Mouse (Mus musculus): ENCODE data around the gene Cbx2. TPM values are rescaled to one million over a fixed set of nuclear protein-coding genes. Genes with fewer than 3 reads are reported as not detected.
A peak's percentile ranks its signal among the peaks of the same experiment; 100 is the strongest.

Gene Cbx2
- polyA plus RNA-seq, 1 experiment from 2014 or later: 30.5 TPM

DNA sequence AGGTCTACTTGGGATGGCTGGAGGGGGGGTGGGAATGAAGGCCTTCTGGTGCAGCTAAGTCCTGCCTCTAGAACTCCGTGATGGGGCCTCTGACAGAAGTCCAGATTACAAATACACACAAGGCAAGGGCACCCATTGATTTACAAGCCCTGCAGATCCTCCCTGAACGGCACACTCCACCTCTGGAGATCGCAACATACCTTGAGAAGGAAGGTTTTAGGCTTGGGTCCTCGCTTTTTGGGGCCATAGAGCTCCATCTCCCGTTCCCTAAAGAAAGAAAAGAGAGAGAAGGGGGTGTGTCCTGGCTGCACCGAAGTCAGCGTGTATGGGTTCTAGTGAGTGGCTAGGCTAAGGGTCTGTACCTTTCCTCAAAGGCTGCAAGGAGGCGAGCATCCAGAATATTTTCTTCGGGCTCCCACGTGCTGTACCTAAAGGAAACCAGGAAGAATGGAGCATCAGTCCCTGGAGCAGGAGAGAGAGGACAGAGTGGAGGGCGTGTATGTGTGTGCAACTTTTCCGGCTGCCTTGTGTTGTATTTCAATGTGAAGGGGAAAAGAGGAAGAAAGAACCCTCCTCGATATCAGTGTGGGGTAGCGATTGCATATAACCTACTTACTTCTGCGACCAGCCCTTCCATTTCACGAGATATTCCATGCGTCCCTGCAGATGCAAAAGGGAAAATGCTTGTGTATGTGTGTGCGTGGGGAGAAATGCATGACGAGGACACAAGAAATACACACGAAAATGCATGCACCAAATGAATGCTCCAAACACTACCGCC lies 17.2 kb downstream of the Cbx2 start:
- Histone ChIP-seq H3K36me3 (ENCODE audit: control insufficient read depth, insufficient read depth, low read length) (peaks cover 7% of the 10 kb centered on the region), H3K9ac (ENCODE audit: low read length) (peak overlapping the region; percentile 91), H3K9me3 (ENCODE audit: control insufficient read depth, low read length) (no peaks in the 10 kb centered on the region), H3K27me3 (ENCODE audit: control insufficient read depth, insufficient read depth, low read depth, low read length) (peaks cover 57% of the 10 kb centered on the region), H3K27ac (ENCODE audit: low read length) (peak overlapping the region; percentile 80), H3K4me2 (ENCODE audit: low read depth, low read length) (peak overlapping the region; percentile 90), H3K4me1 (replicated peaks; ENCODE audit: control insufficient read depth, insufficient read depth, low read length) (peaks cover 50% of the 10 kb centered on the region), H3K4me3 (ENCODE audit: low read length) (peak overlapping the region; percentile 79)
- ATAC-seq (ENCODE audit: low read depth): no peak
- 17% methylated on average over 21 of the region's 21 CpGs for WGBS

DNA sequence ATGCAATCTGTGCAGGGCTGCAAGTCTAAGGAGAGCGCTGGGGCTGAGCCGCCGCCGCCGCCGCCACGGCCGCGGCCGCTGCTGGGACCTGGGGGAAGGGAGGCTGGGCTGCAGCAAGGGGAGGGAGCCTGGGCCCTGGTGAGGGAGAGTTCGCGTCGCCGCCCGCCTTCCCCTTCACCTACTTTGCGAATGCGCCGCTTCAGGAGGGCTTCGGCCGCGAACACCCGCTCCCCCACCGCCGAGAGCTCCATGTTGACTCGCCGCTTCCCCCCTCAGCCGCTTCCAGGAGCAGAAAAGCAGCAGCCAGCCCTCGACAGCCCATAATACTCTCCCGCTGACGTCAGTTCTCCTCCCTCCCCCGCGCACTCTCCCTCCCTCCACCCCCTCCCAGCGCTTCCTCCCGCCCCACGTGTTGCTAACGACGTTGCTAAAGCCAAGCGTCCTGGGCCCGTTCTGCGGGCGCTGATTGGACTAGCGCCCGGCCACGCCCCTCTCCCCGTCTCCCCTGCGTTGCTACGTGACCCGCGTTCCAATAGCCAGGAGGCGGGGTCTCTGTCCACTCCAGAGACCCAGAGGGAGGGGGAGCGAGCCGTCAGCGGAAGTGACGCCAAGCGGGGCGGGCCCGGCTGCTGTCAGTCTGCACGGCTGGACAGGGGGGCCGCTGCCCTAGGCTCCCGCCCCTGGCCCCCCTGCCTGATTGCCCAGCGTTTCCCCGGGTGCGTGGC lies 18.0 kb downstream of the Cbx2 start, which contains the start of gene Cbx8:
Gene Cbx8, minus strand, starts transcription at position 370 of the 725 bp plus-strand sequence.
- Histone ChIP-seq H3K27me3 (ENCODE audit: control insufficient read depth, insufficient read depth, low read depth, low read length) (peaks cover 57% of the 10 kb centered on the region), H3K27ac (ENCODE audit: low read length) (peak within 1 kb of the TSS; percentile 80), H3K4me2 (ENCODE audit: low read depth, low read length) (peak within 1 kb of the TSS; percentile 90), H3K9me3 (ENCODE audit: control insufficient read depth, low read length) (no peaks in the 10 kb centered on the region), H3K4me3 (ENCODE audit: low read length) (peak within 1 kb of the TSS; percentile 79), H3K4me1 (replicated peaks; ENCODE audit: control insufficient read depth, insufficient read depth, low read length) (peaks cover 51% of the 10 kb centered on the region), H3K9ac (ENCODE audit: low read length) (peak within 1 kb of the TSS; percentile 91), H3K36me3 (ENCODE audit: control insufficient read depth, insufficient read depth, low read length) (peaks cover 7% of the 10 kb centered on the region)
- whole genome bisulfite sequencing: 1% methylated on average over 39 of the region's 63 CpGs
- peak; percentile 95 for ATAC-seq (ENCODE audit: low read depth)

DNA sequence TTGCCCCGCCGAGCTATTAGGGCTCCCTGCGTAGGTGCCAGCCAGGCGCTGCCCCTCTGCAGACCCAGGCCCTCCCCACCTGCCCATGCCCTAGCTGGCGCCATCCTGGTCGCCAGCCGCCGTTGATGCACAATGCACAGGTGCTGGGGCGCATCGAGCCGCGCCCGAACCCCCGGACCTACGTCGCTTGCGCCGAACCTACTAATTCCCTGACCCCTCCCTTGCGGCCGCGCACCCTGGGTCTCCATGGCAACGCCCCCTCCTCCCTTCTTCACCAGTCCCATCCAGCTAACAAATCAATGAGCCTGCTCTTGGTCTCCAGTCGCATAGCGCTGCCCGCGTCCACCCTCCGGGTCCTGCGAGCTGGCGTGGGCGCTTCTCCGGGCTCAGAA lies 18.6 kb downstream of the Cbx2 start:
- no peaks in the 10 kb centered on the region for H3K9me3 ChIP-seq (ENCODE audit: control insufficient read depth, low read length)
- H3K4me3 ChIP-seq (ENCODE audit: low read length): peak overlapping the region; percentile 65
- peak overlapping the region; percentile 86 for H3K4me2 ChIP-seq (ENCODE audit: low read depth, low read length)
- H3K36me3 ChIP-seq (ENCODE audit: control insufficient read depth, insufficient read depth, low read length): peaks cover 7% of the 10 kb centered on the region
- ATAC-seq (ENCODE audit: low read depth): peak; percentile 45; the same call in 1 of the 2 replicates
- H3K27me3 ChIP-seq (ENCODE audit: control insufficient read depth, insufficient read depth, low read depth, low read length): peaks cover 57% of the 10 kb centered on the region
- H3K27ac ChIP-seq (ENCODE audit: low read length): no peak overlapping the region
- H3K4me1 ChIP-seq (replicated peaks; ENCODE audit: control insufficient read depth, insufficient read depth, low read length): peaks cover 54% of the 10 kb centered on the region
- WGBS: under 1% methylated on average over 31 of the region's 31 CpGs
- H3K9ac ChIP-seq (ENCODE audit: low read length): peak overlapping the region; percentile 68

DNA sequence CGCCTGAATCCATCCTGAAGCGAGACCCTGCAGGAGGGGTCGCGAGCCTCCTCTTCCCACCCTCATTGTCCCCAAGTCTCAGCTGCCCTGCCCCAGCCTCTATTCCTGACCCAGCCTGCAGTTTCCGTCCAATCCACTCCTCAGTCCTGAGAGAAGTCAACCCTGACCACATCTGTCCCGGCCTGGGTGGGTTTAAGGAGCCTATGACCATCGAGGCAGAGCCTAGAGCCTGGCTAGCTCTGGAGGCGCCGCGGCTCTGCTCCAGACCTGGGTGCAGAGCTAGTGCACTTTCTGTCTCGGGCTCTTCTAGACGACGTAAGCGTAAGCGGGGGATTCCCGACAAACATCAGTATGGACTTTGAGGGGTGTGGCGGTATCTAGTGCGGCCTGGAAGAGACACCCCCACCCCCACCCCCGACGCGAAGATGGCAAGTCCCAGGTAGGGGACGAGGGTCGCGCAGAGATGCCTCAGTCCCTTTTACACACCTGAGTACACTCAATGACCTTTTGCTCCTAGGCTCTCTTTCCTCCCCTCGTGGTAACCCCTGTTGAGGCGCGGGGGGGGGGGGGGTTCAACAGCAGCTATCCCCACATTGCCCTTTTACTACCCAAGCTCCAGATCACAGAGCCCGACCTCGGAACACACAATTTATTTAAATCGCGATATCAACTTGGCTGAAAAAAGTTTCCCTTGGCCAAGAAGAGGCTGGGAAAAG lies 19.1 kb downstream of the Cbx2 start:
- H3K9me3 ChIP-seq (ENCODE audit: control insufficient read depth, low read length): no peaks in the 10 kb centered on the region
- peaks cover 7% of the 10 kb centered on the region for H3K36me3 ChIP-seq (ENCODE audit: control insufficient read depth, insufficient read depth, low read length)
- H3K4me3 ChIP-seq (ENCODE audit: low read length): peak overlapping the region; percentile 65
- under 1% methylated on average over 31 of the region's 31 CpGs for WGBS
- peaks cover 57% of the 10 kb centered on the region for H3K27me3 ChIP-seq (ENCODE audit: control insufficient read depth, insufficient read depth, low read depth, low read length)
- H3K9ac ChIP-seq (ENCODE audit: low read length): peak overlapping the region; percentile 68
- ATAC-seq (ENCODE audit: low read depth): no peak
- H3K27ac ChIP-seq (ENCODE audit: low read length): no peak overlapping the region
- H3K4me2 ChIP-seq (ENCODE audit: low read depth, low read length): peak overlapping the region; percentile 86
- peaks cover 57% of the 10 kb centered on the region for H3K4me1 ChIP-seq (replicated peaks; ENCODE audit: control insufficient read depth, insufficient read depth, low read length)

DNA sequence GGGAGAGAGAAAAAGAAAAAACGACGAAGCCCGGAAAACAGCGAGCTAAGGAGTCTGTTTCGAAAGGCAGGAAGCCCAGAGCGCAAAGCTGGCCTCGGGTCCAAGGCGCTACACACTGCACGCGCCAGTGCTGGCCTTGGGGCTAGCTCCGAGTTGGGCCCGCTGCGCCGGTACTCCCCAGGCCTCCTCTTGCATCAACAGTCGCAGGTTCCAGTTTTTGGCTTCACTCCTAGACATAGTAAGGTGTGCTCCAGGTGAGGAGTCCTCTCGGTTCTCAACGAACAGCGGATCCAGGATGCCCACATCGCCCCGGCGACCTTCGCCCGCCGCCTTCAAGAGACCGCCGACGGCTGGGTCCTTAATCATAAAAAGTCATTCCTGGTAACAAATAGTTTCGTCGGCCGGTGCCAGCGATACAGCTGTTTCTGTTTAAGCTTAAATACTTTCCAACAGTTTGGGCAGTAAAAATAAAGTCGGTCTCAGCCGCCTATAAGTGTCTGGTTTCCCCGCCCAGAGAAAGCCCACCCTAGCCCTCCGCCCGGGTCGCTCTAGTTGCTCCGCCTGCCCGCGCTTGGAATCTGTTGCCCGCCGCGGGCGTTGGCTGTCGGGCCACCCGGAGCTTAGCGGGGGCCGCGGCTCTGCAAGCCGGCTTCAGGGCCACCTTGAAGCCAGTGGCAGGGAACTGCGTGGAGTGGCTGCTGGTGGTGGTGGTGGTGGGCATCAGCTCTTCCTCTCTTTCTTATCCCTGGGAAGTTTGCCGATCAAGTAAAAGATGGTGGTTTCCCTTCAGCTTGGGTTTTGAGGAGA lies 19.9 kb downstream of the Cbx2 start:
- Histone ChIP-seq H3K4me2 (ENCODE audit: low read depth, low read length) (peak overlapping the region; percentile 1; the same call in 1 of the 2 replicates), H3K36me3 (ENCODE audit: control insufficient read depth, insufficient read depth, low read length) (peaks cover 7% of the 10 kb centered on the region), H3K27ac (ENCODE audit: low read length) (no peak overlapping the region), H3K27me3 (ENCODE audit: control insufficient read depth, insufficient read depth, low read depth, low read length) (peaks cover 64% of the 10 kb centered on the region), H3K4me1 (replicated peaks; ENCODE audit: control insufficient read depth, insufficient read depth, low read length) (peaks cover 56% of the 10 kb centered on the region), H3K9me3 (ENCODE audit: control insufficient read depth, low read length) (no peaks in the 10 kb centered on the region), H3K4me3 (ENCODE audit: low read length) (peak overlapping the region; percentile 7; the same call in 1 of the 2 replicates), H3K9ac (ENCODE audit: low read length) (no peak overlapping the region)
- WGBS: 1% methylated on average over 52 of the region's 52 CpGs
- no peak for ATAC-seq (ENCODE audit: low read depth)

DNA sequence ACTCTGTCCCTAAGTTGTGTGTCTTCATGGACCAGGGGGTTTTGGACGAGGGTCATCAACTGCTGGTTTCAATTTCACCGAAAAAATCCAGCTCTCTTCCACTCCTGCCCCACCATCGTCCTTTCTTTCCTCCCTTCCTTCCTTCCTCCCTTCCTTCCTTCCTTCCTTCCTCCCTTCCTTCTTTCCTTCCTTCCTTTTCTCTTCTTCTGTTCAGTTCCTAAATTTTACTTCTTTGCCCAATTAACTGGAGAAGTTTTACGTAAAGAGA lies 20.4 kb downstream of the Cbx2 start:
- peaks cover 53% of the 10 kb centered on the region for H3K4me1 ChIP-seq (replicated peaks; ENCODE audit: control insufficient read depth, insufficient read depth, low read length)
- H3K27me3 ChIP-seq (ENCODE audit: control insufficient read depth, insufficient read depth, low read depth, low read length): peaks cover 69% of the 10 kb centered on the region
- H3K27ac ChIP-seq (ENCODE audit: low read length): no peak overlapping the region
- 8% methylated on average over 4 of the region's 4 CpGs for WGBS
- no peaks in the 10 kb centered on the region for H3K9me3 ChIP-seq (ENCODE audit: control insufficient read depth, low read length)
- H3K36me3 ChIP-seq (ENCODE audit: control insufficient read depth, insufficient read depth, low read length): peaks cover 7% of the 10 kb centered on the region
- no peak overlapping the region for H3K4me3 ChIP-seq (ENCODE audit: low read length)
- no peak for ATAC-seq (ENCODE audit: low read depth)
- H3K4me2 ChIP-seq (ENCODE audit: low read depth, low read length): no peak overlapping the region
- H3K9ac ChIP-seq (ENCODE audit: low read length): no peak overlapping the region

DNA sequence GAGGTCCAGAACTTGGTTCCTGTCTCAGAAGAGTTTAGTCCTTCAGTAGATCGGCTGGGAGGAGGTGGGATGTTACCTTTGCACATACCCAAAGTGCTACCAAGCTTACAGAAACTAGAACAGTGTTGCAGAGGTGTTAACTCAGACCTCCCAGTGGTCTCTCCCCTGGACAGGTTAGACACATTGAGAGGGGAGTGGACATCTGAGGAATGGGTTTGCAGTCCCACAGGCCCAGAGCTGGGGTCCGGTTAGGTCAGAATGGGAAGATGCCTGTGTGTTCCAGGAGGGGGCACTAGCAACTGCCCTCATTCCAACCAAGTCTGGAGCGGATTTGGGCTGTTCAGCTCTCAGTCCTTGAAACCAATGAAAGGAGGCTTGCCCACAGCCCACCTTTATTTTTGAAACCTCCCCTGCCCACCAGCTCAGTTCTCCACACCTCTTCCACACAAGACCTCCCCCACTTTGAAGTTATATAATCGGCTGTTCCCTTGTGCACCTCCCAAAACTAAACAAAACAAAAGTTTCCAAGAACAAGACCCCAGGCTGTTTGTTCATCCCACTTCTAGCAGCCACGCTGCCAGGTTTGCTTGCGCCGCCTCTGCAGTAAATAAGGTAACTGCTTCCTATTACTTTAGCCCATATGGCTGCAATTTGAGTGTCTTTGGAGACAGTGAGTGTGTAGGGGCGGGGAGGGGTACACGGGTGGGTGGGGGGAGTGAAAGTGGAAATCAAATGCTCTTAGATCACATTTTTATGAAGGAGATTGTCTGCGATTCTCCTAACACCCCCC lies 21.2 kb downstream of the Cbx2 start:
- WGBS: 3% methylated on average over 10 of the region's 10 CpGs

DNA sequence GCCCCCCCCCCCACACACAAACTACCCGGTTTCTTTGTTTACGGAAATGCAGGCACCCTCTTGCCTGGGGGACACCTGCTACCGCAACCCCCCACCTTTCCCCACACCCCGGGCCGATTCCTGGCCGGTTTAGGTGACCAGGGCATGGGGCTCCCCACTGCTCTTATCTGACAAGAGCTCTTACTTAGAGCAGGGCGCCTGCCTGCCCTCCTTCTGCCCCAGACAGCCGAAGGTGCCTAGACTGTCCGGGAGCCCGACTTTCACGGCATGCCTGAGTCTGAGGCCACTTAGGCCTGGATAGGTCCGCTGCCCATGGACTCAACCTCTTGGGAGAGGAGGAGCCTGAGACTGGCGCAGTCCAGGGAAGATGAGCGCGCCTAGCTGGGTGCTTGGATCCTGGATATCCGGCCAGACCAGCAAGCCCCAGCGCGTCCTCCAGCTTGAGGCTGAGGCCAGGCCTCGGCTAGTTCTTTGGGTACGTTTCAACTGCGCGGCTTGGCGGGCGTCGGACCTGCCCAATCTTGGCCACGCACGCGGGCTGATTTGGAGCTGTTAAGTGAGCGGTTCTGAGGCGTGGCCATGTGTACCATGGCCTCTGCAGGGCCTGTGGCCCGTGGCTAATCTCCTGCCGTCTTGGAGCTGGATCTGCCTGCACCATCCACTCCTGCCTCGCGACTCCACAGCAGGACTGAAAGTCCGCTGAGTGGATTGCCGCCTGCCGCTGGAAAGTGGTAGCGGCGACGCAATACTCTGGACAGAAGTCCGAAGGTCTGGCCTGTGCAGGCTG lies 22.0 kb downstream of the Cbx2 start:
- no peak overlapping the region for H3K27ac ChIP-seq (ENCODE audit: low read length)
- H3K27me3 ChIP-seq (ENCODE audit: control insufficient read depth, insufficient read depth, low read depth, low read length): peaks cover 77% of the 10 kb centered on the region
- WGBS: 2% methylated on average over 40 of the region's 41 CpGs
- no peaks in the 10 kb centered on the region for H3K9me3 ChIP-seq (ENCODE audit: control insufficient read depth, low read length)
- no peak overlapping the region; the same call in 1 of the 2 replicates for H3K9ac ChIP-seq (ENCODE audit: low read length)
- peak overlapping the region; percentile 28 for H3K4me2 ChIP-seq (ENCODE audit: low read depth, low read length)
- H3K4me1 ChIP-seq (replicated peaks; ENCODE audit: control insufficient read depth, insufficient read depth, low read length): peaks cover 48% of the 10 kb centered on the region
- H3K36me3 ChIP-seq (ENCODE audit: control insufficient read depth, insufficient read depth, low read length): no peaks in the 10 kb centered on the region
- ATAC-seq (ENCODE audit: low read depth): no peak
- peak overlapping the region; percentile 8 for H3K4me3 ChIP-seq (ENCODE audit: low read length)

More for the DNA sequence above, 21.2 kb downstream of the Cbx2 start:
- no peak overlapping the region for H3K27ac ChIP-seq (ENCODE audit: low read length)
- H3K4me1 ChIP-seq (replicated peaks; ENCODE audit: control insufficient read depth, insufficient read depth, low read length): peaks cover 52% of the 10 kb centered on the region
- no peak overlapping the region for H3K4me3 ChIP-seq (ENCODE audit: low read length)
- peaks cover 1% of the 10 kb centered on the region for H3K36me3 ChIP-seq (ENCODE audit: control insufficient read depth, insufficient read depth, low read length)
- no peak overlapping the region for H3K4me2 ChIP-seq (ENCODE audit: low read depth, low read length)
- no peaks in the 10 kb centered on the region for H3K9me3 ChIP-seq (ENCODE audit: control insufficient read depth, low read length)
- no peak for ATAC-seq (ENCODE audit: low read depth)
- H3K27me3 ChIP-seq (ENCODE audit: control insufficient read depth, insufficient read depth, low read depth, low read length): peaks cover 70% of the 10 kb centered on the region
- no peak overlapping the region for H3K9ac ChIP-seq (ENCODE audit: low read length)
